Comparison of ENCODE assay signal across 21 mouse cellular contexts in genomic region chr16:57079577-57079976, GRCm38 (mm10). TPM values are rescaled to one million over a fixed set of nuclear protein-coding genes. Genes with fewer than 3 reads are reported as not detected.
DNase-seq lines count a peak whose midpoint lies in the region; ATAC-seq and TF ChIP-seq lines count a peak whose summit lies in the region.
"Had no signal": no experiment of that assay in that cellular context is flagged by ENCODE, and none has a peak within 500 bp of the region (broad histone marks: within the 10 kb centered on the region; RNA-seq: fewer than 3 reads in every experiment).

No protein-coding gene starts in this region.

- no peak for TF ChIP-seq CTCF in small intestine, adult 2 months (IDR thresholded peaks at IDR 0.05; ENCODE audit: extremely low read depth, insufficient read length, insufficient replicate concordance, low read depth, low read length)

- H3K9ac ChIP-seq in intestine, embryonic 15.5 days, result no peak overlapping the region
- no peak overlapping the region for H3K9ac ChIP-seq in intestine, embryonic 16.5 days (ENCODE audit: low read depth, low read length)
- H3K9ac ChIP-seq: embryonic facial prominence, embryonic 12.5 days; forebrain, embryonic 13.5 days; forebrain, embryonic 15.5 days; forebrain, postnatal 0 days had no signal

- H3K27ac ChIP-seq in intestine, embryonic 15.5 days, result no peak overlapping the region
- no peak overlapping the region for H3K27ac ChIP-seq in intestine, embryonic 16.5 days (ENCODE audit: low read length)
- peak overlapping the region; percentile 93 for H3K27ac ChIP-seq in small intestine, adult 2 months (ENCODE audit: insufficient read depth, low read depth, low read length)
- H3K27ac ChIP-seq: embryonic facial prominence, embryonic 10.5 days; embryonic facial prominence, embryonic 12.5 days; forebrain, embryonic 13.5 days; forebrain, embryonic 15.5 days had no signal

- no peaks in the 10 kb centered on the region for H3K36me3 ChIP-seq in intestine, embryonic 15.5 days
- H3K36me3 ChIP-seq in intestine, embryonic 16.5 days (ENCODE audit: control insufficient read depth, insufficient read depth, low read length), result no peaks in the 10 kb centered on the region
- H3K36me3 ChIP-seq in small intestine, adult 2 months (ENCODE audit: control insufficient read depth, insufficient read depth, low read length), result no peaks in the 10 kb centered on the region
- H3K36me3 ChIP-seq: embryonic facial prominence, embryonic 10.5 days; embryonic facial prominence, embryonic 12.5 days; forebrain, embryonic 15.5 days had no signal

- H3K27me3 ChIP-seq in intestine, embryonic 15.5 days (replicated peaks), result no peaks in the 10 kb centered on the region
- no peaks in the 10 kb centered on the region for H3K27me3 ChIP-seq in intestine, embryonic 16.5 days (replicated peaks; ENCODE audit: control insufficient read depth, insufficient read depth, low read length)
- H3K27me3 ChIP-seq in small intestine, adult 2 months (ENCODE audit: control insufficient read depth, insufficient read depth, low read length), result no peaks in the 10 kb centered on the region
- H3K27me3 ChIP-seq: embryonic facial prominence, embryonic 12.5 days; forebrain, embryonic 13.5 days; forebrain, embryonic 15.5 days had no signal

- peak; percentile 47; the same call in 1 of the 2 replicates for ATAC-seq in intestine, embryonic 15.5 days
- ATAC-seq in intestine, embryonic 16.5 days, result peak; percentile 82
- ATAC-seq: forebrain, embryonic 13.5 days; forebrain, embryonic 15.5 days; forebrain, postnatal 0 days had no signal

- no peak overlapping the region for H3K4me3 ChIP-seq in intestine, embryonic 15.5 days (replicated peaks)
- no peak overlapping the region for H3K4me3 ChIP-seq in intestine, embryonic 16.5 days (ENCODE audit: low read length)
- H3K4me3 ChIP-seq in small intestine, adult 2 months (ENCODE audit: low read depth, low read length), result no peak overlapping the region
- H3K4me3 ChIP-seq: embryonic facial prominence, embryonic 10.5 days; embryonic facial prominence, embryonic 12.5 days; forebrain, embryonic 13.5 days; forebrain, embryonic 15.5 days had no signal

- TF ChIP-seq POLR2A in small intestine, adult 2 months (IDR thresholded peaks at IDR 0.05; ENCODE audit: low read depth, low read length), result no peak

- 62% methylated on average over 4 of the region's 4 CpGs for WGBS in intestine, embryonic 15.5 days
- 62% methylated on average over 4 of the region's 4 CpGs for WGBS in intestine, embryonic 16.5 days
- 33% methylated on average over 4 of the region's 4 CpGs for WGBS in small intestine, adult 2 months

- no peaks in the 10 kb centered on the region for H3K9me3 ChIP-seq in intestine, embryonic 15.5 days
- no peaks in the 10 kb centered on the region for H3K9me3 ChIP-seq in intestine, embryonic 16.5 days (ENCODE audit: control insufficient read depth, low read length)
- H3K9me3 ChIP-seq: embryonic facial prominence, embryonic 10.5 days; embryonic facial prominence, embryonic 12.5 days; forebrain, embryonic 13.5 days; forebrain, embryonic 15.5 days had no signal

- no peak overlapping the region for H3K4me2 ChIP-seq in intestine, embryonic 15.5 days (replicated peaks)
- H3K4me2 ChIP-seq in intestine, embryonic 16.5 days (ENCODE audit: low read depth, low read length), result no peak overlapping the region
- H3K4me2 ChIP-seq: embryonic facial prominence, embryonic 12.5 days; forebrain, embryonic 13.5 days; forebrain, embryonic 15.5 days had no signal

- DNase-seq in heart, adult 11 months, result no peak
- no peak for DNase-seq in adrenal gland, postnatal 36 days
- DNase-seq: adrenal gland, adult 2 months; adrenal gland, postnatal 10 days; adrenal gland, postnatal 25 days; cerebellum, adult 11-12 months; cerebellum, adult 2 months; cerebellum, adult 9-10 months; cerebellum, postnatal 10 days; cerebellum, postnatal 25 days; forebrain, postnatal 0 days had no signal

- no peaks in the 10 kb centered on the region for H3K4me1 ChIP-seq in intestine, embryonic 15.5 days (replicated peaks)
- no peaks in the 10 kb centered on the region for H3K4me1 ChIP-seq in intestine, embryonic 16.5 days (ENCODE audit: control insufficient read depth, insufficient read depth, low read length)
- H3K4me1 ChIP-seq in small intestine, adult 2 months (ENCODE audit: control insufficient read depth, insufficient read depth, insufficient read length, low read length), result peaks cover 5% of the 10 kb centered on the region; the same call in 1 of the 2 replicates
- H3K4me1 ChIP-seq: embryonic facial prominence, embryonic 10.5 days; embryonic facial prominence, embryonic 12.5 days; forebrain, embryonic 13.5 days; forebrain, embryonic 15.5 days had no signal

RNA-seq across cellular contexts. Expression of gene Tmem45a2, which starts 8.4 kb away (rescaled TPM):
- polyA plus RNA-seq in intestine, embryonic 15.5 days (2015; fragmentation: Nextera tagmentation; extraction: Ambion mirVana), result 0.11 TPM in 1 of 2 replicates, not detected in the other
- 0.05 and 0.20 TPM in 2 replicates for polyA plus RNA-seq in intestine, embryonic 16.5 days (2015; fragmentation: Nextera tagmentation; extraction: Ambion mirVana)
- 0.08 TPM in 1 of 2 replicates, not detected in the other for polyA plus RNA-seq in small intestine, adult 2 months (2012; rRNA removed)
- not detected for total RNA-seq in adrenal gland, postnatal 36 days (2021)
- total RNA-seq: adrenal gland, adult 2 months; adrenal gland, postnatal 10 days; adrenal gland, postnatal 25 days; MEL had no signal
- polyA plus RNA-seq: adrenal gland, adult 2 months; C2C12; embryonic facial prominence, embryonic 10.5 days; forebrain, embryonic 11.5 days; forebrain, embryonic 13.5 days; forebrain, embryonic 15.5 days; forebrain, postnatal 0 days had no signal

RNA-seq across cellular contexts. Expression of gene Tomm70a, which starts 41.9 kb away (rescaled TPM):
- 50.1 and 55.8 TPM in 2 replicates for polyA plus RNA-seq in intestine, embryonic 15.5 days (2015; fragmentation: Nextera tagmentation; extraction: Ambion mirVana)
- 39.2 and 41.7 TPM in 2 replicates for polyA plus RNA-seq in intestine, embryonic 16.5 days (2015; fragmentation: Nextera tagmentation; extraction: Ambion mirVana)
- 8.5 and 9.0 TPM in 2 replicates for polyA plus RNA-seq in small intestine, adult 2 months (2012; rRNA removed)
- total RNA-seq in adrenal gland, postnatal 36 days (2021), result 10 to 100 TPM; 56.3 to 59.2 TPM
